Mouse (Mus musculus) heart, adult 2 months (tissue): Measurements from ENCODE around the gene Pigm. TPM values are rescaled to one million over a fixed set of nuclear protein-coding genes. Genes with fewer than 3 reads are reported as not detected.

Experiments used
- DNase-seq, 2 experiments: peaks; one replicate each; pipeline ENCODE4 v3.0.0; 2021
- H3K27ac ChIP-seq: fragments of 200-600 bp; 2 replicates; pipeline ENCODE4 v1.8.1; 2022
- H3K27me3 ChIP-seq: fragments of 200-500 bp; 2 replicates; pipeline ENCODE4 v1.6.1; 2012; ENCODE audit warnings: mild to moderate bottlenecking, low read length, inconsistent platforms, mixed read lengths; ENCODE audit not compliant: control insufficient read depth, insufficient read depth
- H3K36me3 ChIP-seq: fragments of 200-500 bp; 2 replicates; pipeline ENCODE4 v1.6.1; 2012; ENCODE audit warnings: low read length, inconsistent platforms; ENCODE audit not compliant: control insufficient read depth, insufficient read depth
- H3K4me1 ChIP-seq: fragments of 200-500 bp; 2 replicates; pipeline ENCODE4 v1.6.1; 2011; ENCODE audit warnings: low read length; ENCODE audit not compliant: control insufficient read depth, insufficient read depth
- H3K4me3 ChIP-seq: fragments of 200-600 bp; 2 replicates; pipeline ENCODE4 v1.8.1; 2022
- H3K79me2 ChIP-seq: fragments of 200-500 bp; replicated peaks from 2 replicates; pipeline ENCODE4 v1.6.1; 2012; ENCODE audit warnings: mild to moderate bottlenecking, inconsistent platforms, low read length, moderate library complexity, mixed read lengths; ENCODE audit not compliant: control insufficient read depth, insufficient read depth
- H3K9ac ChIP-seq: fragments of 200-500 bp; 2 replicates; pipeline ENCODE4 v1.6.1; 2012; ENCODE audit warnings: low read depth, mild to moderate bottlenecking, control low read depth, inconsistent platforms, low read length, mixed read lengths
- CTCF ChIP-seq: fragments of 200-600 bp; IDR thresholded peaks from 2 replicates; pipeline ENCODE4 v1.8.1; 2022; ENCODE audit warnings: antibody characterized with exemption, mild to moderate bottlenecking, moderate library complexity
- EP300 ChIP-seq: fragments of 200-500 bp; IDR thresholded peaks from 2 replicates; pipeline ENCODE4 v1.6.1; 2011; ENCODE audit warnings: low read depth, low read length, control low read depth; ENCODE audit not compliant: insufficient read depth
- POLR2A ChIP-seq: fragments of 200-500 bp; IDR thresholded peaks from 2 replicates; pipeline ENCODE4 v1.6.1; 2011; ENCODE audit warnings: mild to moderate bottlenecking, low read depth, low read length, control low read depth; ENCODE audit not compliant: insufficient read depth
- WGBS: fragments of 180-500 bp; shearing (Covaris S2); methylation state at CpG from one replicate; pipeline ENCODE4 v1.1.7; 2018; 5-methylcytosine and 5-hydroxymethylcytosine counted together
- intact Hi-C: fragments of 180-260 bp; cut with DNase I; formaldehyde crosslinking; loops from one replicate; pipeline ENCODE4 v1.15.1; 2025
- polyA plus RNA-seq: library from polyadenylated mRNA; depleted of rRNA; stranded (reverse); fragments of >200 nt; gene quantifications from 2 replicates; pipeline ENCODE4 v1.2.3, GENCODE M21; 2012; rRNA removed
- total RNA-seq, 2 experiments: library from RNA; stranded (reverse); gene quantifications; 2 replicates each; pipeline ENCODE4 v1.2.3; 2021

Pigm gene
- total and polyA plus RNA-seq, 3 experiments: 3.3 to 4.2 (median 3.8) TPM

DNA sequence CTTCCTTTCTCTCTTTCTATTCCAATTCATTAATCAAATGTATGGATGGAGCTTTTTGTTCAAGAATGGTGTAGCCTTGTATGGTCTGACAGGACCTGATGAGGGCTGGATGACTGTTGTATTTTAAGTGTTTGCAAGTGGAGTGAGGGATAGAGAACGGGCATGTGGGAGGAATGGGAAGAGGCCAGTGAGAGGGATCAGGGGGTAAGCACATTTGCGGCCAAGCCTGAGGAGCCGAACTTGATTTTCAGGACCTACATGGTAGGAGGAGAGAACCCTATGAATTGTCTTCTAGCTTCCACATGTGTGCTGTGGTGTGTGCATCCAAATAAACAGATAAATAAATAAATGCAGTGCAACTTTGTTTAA lies 56.2 kb downstream of the Pigm start:
- H3K79me2 ChIP-seq: no peaks in the 10 kb centered on the region
- peaks cover 7% of the 10 kb centered on the region for H3K4me1 ChIP-seq
- peak overlapping the region; percentile 39 for H3K27ac ChIP-seq
- no peak overlapping the region for H3K9ac ChIP-seq
- 55% methylated on average over 3 of the region's 3 CpGs for WGBS
- no peak overlapping the region for H3K4me3 ChIP-seq
- H3K36me3 ChIP-seq: peaks cover 4% of the 10 kb centered on the region; the same call in 1 of the 2 replicates
- no peaks in the 10 kb centered on the region for H3K27me3 ChIP-seq
- no peak for DNase-seq
- intact Hi-C loops: no loop called here
- TF ChIP-seq POLR2A (no peak), EP300 (no peak), CTCF (no peak)

DNA sequence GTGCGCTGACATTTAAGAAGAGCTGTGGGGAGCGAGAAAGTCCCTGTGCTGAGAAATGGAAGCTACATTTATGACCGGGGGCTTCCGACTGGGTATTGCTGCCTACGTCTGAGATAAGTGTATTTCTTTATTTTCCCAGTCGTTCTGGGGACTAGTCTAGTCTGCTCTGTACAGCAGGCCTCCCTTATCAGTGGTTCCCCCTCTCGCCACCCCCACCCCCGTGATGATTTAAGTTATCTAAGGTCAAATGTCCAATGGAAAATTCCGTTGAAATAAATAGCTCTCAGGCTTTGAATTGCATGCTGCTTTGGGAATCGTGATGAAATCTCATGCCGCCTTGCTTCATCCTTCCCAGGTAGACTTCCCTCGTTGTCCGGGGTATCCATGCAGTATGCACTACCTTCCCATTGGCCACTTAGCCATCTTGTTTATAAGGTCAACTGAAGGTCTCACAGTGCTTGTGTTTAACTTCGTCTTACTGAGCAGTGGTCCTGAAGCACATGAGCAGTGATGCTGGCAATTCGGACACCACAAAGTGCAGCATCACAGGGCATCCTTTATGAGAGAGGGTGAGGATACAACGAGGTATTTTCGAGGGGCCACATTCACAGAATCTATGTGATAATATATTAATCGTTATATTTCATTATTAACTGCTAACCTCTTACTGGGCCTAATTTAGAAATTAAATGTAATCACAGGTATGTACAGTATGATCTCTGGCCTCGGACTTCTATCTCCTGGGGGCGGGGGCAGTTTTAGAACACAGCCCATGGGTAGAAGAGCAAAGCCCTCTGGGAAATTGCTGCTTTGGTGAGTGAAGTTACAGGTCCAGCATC lies 56.9 kb downstream of the Pigm start:
- Histone ChIP-seq H3K36me3 (peaks cover 4% of the 10 kb centered on the region; the same call in 1 of the 2 replicates), H3K27me3 (no peaks in the 10 kb centered on the region), H3K4me1 (peaks cover 7% of the 10 kb centered on the region), H3K9ac (no peak overlapping the region), H3K79me2 (no peaks in the 10 kb centered on the region), H3K27ac (peak overlapping the region; percentile 39), H3K4me3 (no peak overlapping the region)
- WGBS: 61% methylated on average over 20 of the region's 20 CpGs
- TF ChIP-seq CTCF (no peak), EP300 (no peak), POLR2A (no peak)
- no peak for DNase-seq
- intact Hi-C loops: no loop called here

Other genes starting within 250 kb of the Pigm start
- gene Pex19, start 249.8 kb upstream of the Pigm start, total RNA-seq: 100 to 1,000 TPM; 107 to 125 TPM
- 113 and 175 TPM in 2 replicates for gene Pex19, start 249.8 kb upstream of the Pigm start, polyA plus RNA-seq
- gene Dcaf8, start 228.5 kb upstream of the Pigm start, total RNA-seq: 100 to 1,000 TPM; 100 to 116 TPM
- gene Dcaf8, start 228.5 kb upstream of the Pigm start, polyA plus RNA-seq: 62.7 and 93.8 TPM in 2 replicates
- 10 to 100 TPM; 52.2 to 69.8 TPM for gene Pea15a, start 169.7 kb upstream of the Pigm start, total RNA-seq
- 56.8 and 101 TPM in 2 replicates for gene Pea15a, start 169.7 kb upstream of the Pigm start, polyA plus RNA-seq
- 1 to 10 TPM; 3.3 to 5.6 TPM for gene Casq1, start 156.7 kb upstream of the Pigm start, total RNA-seq
- gene Casq1, start 156.7 kb upstream of the Pigm start, polyA plus RNA-seq: 51.7 and 53.8 TPM in 2 replicates
- not detected for gene Atp1a4, start 118.1 kb upstream of the Pigm start, total RNA-seq
- 0.10 and 0.35 TPM in 2 replicates for gene Atp1a4, start 118.1 kb upstream of the Pigm start, polyA plus RNA-seq
- 10 to 100 TPM; 10.9 to 13.5 TPM for gene Igsf8, start 114.9 kb upstream of the Pigm start, total RNA-seq
- 25.9 and 39.9 TPM in 2 replicates for gene Igsf8, start 114.9 kb upstream of the Pigm start, polyA plus RNA-seq
- 100 to 1,000 TPM; 462 to 588 TPM for gene Atp1a2, start 78.5 kb upstream of the Pigm start, total RNA-seq
- 319 and 349 TPM in 2 replicates for gene Atp1a2, start 78.5 kb upstream of the Pigm start, polyA plus RNA-seq
- gene Kcnj9, start 47.2 kb upstream of the Pigm start, total RNA-seq: not detected
- 0.04 and 0.06 TPM in 2 replicates for gene Kcnj9, start 47.2 kb upstream of the Pigm start, polyA plus RNA-seq
- under 1 TPM; 0.07 to 0.08 TPM for gene Kcnj10, start 35.3 kb upstream of the Pigm start, total RNA-seq
- 0.26 and 0.27 TPM in 2 replicates for gene Kcnj10, start 35.3 kb upstream of the Pigm start, polyA plus RNA-seq
- 1 to 10 TPM; 1.2 to 2.3 TPM for gene Slamf9, start 98.8 kb downstream of the Pigm start, total RNA-seq
- gene Slamf9, start 98.8 kb downstream of the Pigm start, polyA plus RNA-seq: 6.8 and 7.0 TPM in 2 replicates
- under 1 TPM; 0.36 to 0.47 TPM for gene Igsf9, start 105.2 kb downstream of the Pigm start, total RNA-seq
- gene Igsf9, start 105.2 kb downstream of the Pigm start, polyA plus RNA-seq: 2.1 and 3.8 TPM in 2 replicates
- 10 to 100 TPM; 65.5 to 77.8 TPM for gene Tagln2, start 123.5 kb downstream of the Pigm start, total RNA-seq
- 131 and 152 TPM in 2 replicates for gene Tagln2, start 123.5 kb downstream of the Pigm start, polyA plus RNA-seq
- gene Cfap45, start 144.3 kb downstream of the Pigm start, total RNA-seq: under 1 TPM; 0.39 to 0.52 TPM
- gene Cfap45, start 144.3 kb downstream of the Pigm start, polyA plus RNA-seq: 0.26 and 0.53 TPM in 2 replicates
- gene Vsig8, start 179.4 kb downstream of the Pigm start, total RNA-seq: not detected
- gene Vsig8, start 179.4 kb downstream of the Pigm start, polyA plus RNA-seq: not detected in 2 replicates
- under 1 TPM; 0.30 to 0.34 TPM for gene Slamf8, start 214.0 kb downstream of the Pigm start, total RNA-seq
- 0.97 and 1.3 TPM in 2 replicates for gene Slamf8, start 214.0 kb downstream of the Pigm start, polyA plus RNA-seq
- not detected for gene Fcrl6, start 226.0 kb downstream of the Pigm start, total RNA-seq
- not detected in 2 replicates for gene Fcrl6, start 226.0 kb downstream of the Pigm start, polyA plus RNA-seq